Mouse (Mus musculus): ENCODE measurements around the gene 2210408I21Rik. TPM values are rescaled to one million over a fixed set of nuclear protein-coding genes. Genes with fewer than 3 reads are reported as not detected.

The 2210408I21Rik gene
- 9.2 and 10.5 TPM in 2 replicates for polyA plus RNA-seq (2021; fragmentation: Nextera tagmentation)
- long read RNA-seq, experiment 1, partial matches to known transcripts: 3 of 16 reads
- long read RNA-seq, experiment 1, other reads (novel, unspliced or antisense): 5 of 16 reads
- long read RNA-seq, experiment 2, transcript 2210408I21Rik-202 (4 exons, 1,539 nt): major isoform, 14 of 32 reads
- long read RNA-seq, experiment 2, partial matches to known transcripts: 13 of 32 reads
- long read RNA-seq, experiment 2, other reads (novel, unspliced or antisense): 5 of 32 reads

DNA sequence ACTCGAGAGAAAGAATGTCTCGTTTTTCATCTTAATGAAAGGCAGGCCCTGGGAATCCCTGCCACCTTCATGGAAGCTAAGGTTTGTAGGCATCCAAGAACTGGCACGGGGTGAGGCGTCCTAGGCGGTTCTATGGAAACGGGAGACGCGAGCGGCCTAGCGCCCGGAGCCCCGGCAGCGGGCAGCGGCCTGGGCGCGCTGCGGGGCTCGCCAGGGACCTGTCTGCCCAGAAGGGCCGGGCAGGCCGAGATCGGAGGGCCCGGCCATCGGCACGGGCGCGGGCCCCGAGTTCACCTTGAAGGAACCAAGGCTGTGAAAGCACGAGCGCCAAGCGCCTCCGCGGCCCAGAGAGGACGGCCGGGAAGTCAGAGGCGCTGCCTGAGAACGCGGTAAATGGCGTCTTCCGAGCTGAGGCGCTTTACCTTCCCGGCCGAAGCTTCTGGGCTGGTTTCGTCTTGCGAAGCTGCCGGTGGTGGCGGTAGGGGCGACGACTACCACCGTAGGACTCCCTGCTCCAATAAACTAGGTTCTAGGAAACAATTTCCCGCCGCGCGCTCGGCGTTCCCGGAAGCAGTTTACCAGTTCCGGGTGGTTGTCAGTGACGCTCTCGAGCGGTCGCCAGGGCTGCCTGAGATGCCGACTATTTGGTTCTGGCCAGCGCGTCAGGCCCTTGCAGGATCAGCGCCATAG is at the start of gene 2210408I21Rik, which contains the start of gene Slf1:
TSS of gene 2210408I21Rik (plus strand) at position 610 of the 690 bp plus-strand sequence.
TSS of gene Slf1 (minus strand) at position 543 of the 690 bp plus-strand sequence.

Other genes with a start within 250 kb of the 2210408I21Rik start
- gene Slf1, start 67 bp upstream of the 2210408I21Rik start, polyA plus RNA-seq (2021; fragmentation: Nextera tagmentation): 10.0 and 13.5 TPM in 2 replicates

Data from layer of hippocampus, adult 6 months (tissue).